Mouse (Mus musculus) left cerebral cortex, postnatal 36 days (tissue): ENCODE results near the gene Cks1brt. TPM values are rescaled to one million over a fixed set of nuclear protein-coding genes. Genes with fewer than 3 reads are reported as not detected.
"Not testable (repeated sequence)": the region's sequence is repeated elsewhere in the genome, so short reads cannot be mapped to it uniquely, and the experiment has no call there.

Experiments
- DNase-seq, 2 experiments: peaks; one replicate each; pipeline ENCODE4 v3.0.0; 2021 to 2022; ENCODE audit warnings: low spot score in 2 of 2, mixed read lengths in 1 of 2
- intact Hi-C: fragments of 180-260 bp; cut with DNase I; formaldehyde crosslinking; loops from one replicate; pipeline ENCODE4 v1.15.1; 2025
- microRNA-seq: library from miRNA; unstranded; fragments of <30 nt; microRNA quantifications from one replicate; pipeline ENCODE4 v1.2.0, GENCODE M21; 2022
- total RNA-seq, 2 experiments: library from RNA; stranded (reverse); gene quantifications; 2 replicates each; pipeline ENCODE4 v1.2.3; 2021

The Cks1brt gene
- not detected for total RNA-seq

DNA sequence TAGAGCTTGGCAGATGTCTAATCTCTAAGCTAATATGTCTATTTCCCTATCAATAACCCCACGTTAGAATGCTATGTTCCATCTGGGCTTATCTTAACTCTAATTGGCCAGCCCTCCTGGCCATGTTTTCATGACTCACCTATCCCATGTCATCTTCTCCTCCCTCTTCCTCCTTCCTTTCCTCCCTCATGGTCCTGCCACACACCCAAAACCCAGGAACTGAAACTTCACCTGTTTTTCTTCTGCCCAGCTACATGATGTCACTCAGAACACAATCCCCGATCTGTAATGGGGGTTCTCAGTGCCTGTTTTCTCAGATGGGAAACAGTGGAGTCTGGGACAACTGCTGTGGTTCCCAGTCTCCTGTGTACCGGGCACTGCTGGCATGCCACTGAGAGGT is at the start of gene Cks1brt:
Gene Cks1brt, plus strand, starts transcription at position 301 of the 400 bp plus-strand sequence.
- DNase-seq, result no peak
- intact Hi-C loops, result no loop called here

DNA sequence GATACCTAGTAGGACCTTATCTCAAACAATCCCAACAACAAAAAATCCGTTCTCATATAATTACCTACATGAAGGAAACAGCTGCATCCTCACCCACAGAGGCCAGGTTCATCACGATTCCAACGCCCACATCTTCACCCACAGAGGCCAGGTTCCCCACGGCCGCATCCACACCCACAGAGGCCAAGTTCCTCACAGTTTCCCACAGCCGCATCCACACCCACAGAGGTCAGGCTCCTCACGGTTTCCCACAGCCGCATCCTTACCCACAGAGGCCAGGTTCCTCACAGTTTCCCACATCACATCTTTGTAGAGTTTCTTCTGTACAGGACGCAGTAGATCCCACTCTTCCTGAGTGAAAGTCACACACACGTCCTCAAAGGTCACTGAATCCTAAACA is 38.5 kb upstream of the Cks1brt start:
- intact Hi-C loops, result no loop called here
- DNase-seq, result no peak

DNA sequence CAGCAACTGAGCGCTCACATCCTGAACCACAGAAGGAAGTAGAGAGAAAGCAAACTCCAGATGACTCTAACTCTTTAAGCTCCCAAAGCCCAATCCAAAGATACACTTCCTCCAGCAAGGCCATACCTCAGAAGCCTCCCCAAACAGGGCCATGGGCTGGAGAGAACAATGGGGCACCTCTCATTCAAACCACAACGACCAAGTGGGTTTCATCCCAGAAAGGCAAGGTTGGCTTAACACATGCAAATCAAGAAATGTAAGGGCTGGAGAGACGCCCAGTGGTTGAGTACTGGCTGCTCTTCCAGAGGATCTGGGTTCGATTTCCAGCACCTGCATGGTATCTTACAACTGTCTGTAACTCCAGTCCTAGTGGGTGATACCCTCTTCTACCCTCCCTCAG is 36.2 kb upstream of the Cks1brt start:
- intact Hi-C loops, result loop anchor here (5.0 kb wide), 1 partner anchor 33 kb away; the partner anchor contains the start of genes Man2b1, Wdr83 and Wdr83os
- DNase-seq, result no peak

DNA sequence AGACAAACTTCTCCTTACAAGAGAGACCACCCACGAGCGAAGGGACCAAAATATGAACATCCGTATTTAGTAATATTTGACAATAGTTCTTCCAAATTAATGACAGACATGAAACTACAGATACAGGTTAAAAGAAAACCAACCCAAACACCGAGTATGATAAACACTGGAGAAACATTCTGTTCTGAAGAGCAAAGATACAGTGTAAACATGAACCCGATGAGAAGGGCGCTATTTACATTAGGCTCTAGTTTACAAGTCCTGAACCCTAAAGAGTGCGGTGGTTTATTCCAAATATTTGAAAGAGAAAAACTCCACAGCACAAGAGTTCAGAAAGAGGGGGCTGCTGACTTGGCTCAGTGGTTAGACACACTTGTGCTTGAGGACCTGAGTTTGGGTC is 34.7 kb upstream of the Cks1brt start:
- DNase-seq, result no peak
- intact Hi-C loops, result loop anchor here (5.0 kb wide), 1 partner anchor 35 kb away; the partner anchor contains the start of genes Man2b1, Wdr83 and Wdr83os

DNA sequence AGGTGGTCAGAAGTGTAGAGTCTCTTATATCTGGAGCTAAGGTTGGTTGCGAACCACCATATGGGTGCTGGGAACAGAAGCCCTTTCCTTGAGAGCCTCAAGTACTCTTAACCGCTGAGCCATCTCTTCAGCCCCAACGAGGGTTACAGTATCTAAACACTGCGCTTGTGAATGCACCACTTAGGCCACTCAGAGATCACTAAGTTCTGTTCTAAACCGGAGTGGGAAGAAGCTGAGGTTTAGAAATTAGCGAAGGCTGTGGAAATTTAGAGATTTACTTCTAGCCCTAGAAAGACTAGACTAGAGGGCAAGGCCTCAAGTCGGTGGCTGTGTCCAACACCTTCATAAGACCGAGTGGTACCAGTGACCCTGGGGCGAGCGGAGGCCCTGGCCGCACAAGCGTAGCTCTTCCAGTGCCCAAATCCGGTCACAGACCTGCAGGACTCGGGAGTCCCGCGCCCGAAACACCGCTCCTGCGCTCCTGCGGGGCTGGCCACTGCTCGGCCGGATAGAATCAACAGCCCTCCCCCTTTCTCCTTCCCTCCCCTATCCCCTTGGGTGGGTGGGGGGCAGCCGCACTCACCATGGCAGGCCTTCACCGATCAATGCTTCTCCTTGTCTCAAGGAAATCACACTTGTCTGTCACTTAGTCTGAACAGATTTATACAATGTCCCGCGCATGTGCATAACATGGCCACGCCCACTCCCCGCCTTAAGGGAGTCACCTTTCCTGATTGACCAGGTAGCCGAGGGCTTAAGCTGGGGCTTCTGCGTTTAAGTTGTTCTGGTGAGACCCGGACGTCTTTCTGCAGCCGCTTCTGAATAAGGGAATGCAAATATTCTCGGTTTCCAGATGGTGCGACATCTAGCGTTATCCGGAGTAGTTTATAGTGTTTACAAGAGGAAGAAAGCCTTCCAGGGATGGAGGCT is 32.4 kb upstream of the Cks1brt start:
- peak; percentile 81 to 83 for DNase-seq
- intact Hi-C loops, result loop anchor here (5.0 kb wide), 1 partner anchor 37 kb away; the partner anchor contains the start of genes Man2b1, Wdr83 and Wdr83os

DNA sequence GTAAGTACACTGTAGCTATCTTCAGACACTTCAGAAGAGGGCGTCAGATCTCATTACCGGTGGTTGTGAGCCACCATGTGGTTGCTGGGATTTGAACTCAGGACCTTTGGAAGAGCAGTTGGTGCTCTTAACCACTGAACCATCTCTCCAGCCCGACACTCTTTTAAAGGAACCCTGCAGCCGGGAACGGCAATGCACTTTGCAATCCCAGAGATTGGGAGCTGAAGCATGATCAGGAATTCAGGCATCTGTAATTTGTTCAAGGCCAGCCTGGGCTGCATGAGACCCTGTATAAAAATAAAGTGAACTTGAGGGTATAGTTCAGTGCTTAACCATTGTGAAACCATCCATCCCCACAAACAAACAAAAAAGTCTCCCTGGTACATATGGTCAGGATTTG is 31.5 kb upstream of the Cks1brt start:
- DNase-seq, intact Hi-C loops: not testable (repeated sequence)

DNA sequence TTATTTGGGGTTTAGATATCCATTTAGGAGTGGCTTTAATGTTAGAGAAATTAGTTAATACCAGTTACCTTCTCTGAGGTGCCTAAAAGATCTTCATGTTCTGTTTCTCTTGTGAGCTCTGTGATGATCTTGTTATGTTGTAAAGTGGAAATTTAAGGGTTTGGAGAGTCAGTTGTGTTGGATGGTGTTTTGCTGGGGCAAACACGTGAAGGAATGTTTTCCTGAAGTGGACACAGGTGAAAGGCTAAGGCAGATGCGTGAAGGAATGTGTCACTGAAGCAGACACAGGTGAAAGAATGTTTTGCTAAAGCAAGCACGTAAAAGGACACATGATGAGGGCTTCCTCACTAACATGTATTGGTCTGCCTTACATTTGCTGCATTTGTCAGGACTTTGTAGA is 28.7 kb upstream of the Cks1brt start, which contains the start of gene Zfp791:
Gene Zfp791, minus strand, starts transcription at position 101 of the 400 bp plus-strand sequence.
- DNase-seq, result no peak
- intact Hi-C loops, result no loop called here

DNA sequence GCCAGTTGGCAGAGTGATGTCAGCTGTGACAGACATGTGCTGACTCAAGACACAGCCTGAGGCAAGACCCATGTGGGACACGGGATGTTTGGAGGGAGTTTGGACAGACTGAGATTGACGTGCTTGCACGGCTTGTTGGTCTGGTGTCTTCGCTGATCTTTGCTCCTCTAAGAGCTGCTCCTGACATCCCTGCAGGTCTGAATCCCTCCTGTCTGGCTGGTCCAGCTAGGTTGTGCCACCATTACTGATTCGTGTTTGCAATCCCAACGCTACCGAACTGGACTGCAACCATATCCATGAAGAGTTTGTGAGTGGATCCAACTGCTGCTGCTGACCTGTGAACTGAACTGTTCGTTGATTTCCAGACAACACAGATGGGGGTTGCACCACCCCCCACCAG is 28.0 kb upstream of the Cks1brt start:
- intact Hi-C loops, result no loop called here
- DNase-seq, result no peak

DNA sequence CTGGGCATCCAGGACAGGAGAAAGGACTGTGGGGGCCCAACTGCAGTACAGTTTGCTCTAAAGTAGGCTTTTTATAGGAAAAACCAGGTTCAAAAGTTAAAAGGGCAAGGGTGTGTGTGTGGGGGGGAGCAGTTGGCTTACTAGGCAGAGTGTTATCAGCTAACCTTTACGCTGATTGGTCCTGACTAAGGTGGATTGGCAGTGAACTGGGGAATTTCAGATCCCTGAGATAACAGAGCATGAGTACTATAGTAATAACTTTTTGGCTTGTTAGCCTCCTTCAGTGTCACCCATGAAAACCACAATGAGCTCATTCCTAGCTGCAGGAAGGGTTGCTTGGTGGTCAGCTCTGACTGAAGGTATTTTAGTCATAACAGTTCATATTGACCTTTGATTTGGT is 19.4 kb upstream of the Cks1brt start:
- intact Hi-C loops, result no loop called here
- no peak for DNase-seq

DNA sequence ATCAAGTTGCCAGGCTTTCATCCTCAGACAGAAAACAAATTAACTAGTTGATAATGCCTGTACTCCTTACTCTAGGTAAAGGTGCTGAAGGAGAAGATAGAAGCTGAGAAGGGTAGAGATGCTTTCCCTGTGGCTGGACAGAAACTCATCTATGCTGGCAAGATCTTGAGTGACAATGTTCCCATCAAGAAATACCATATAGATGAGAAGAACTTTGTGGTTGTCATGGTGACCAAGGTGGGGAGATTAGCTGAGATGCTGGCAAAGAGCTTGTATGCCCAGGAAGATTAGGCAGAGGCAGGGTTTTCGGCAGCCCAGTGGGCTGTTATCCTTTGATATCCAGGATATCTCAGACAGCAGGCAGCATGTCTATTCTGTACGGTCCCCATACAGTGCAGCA is 16.0 kb upstream of the Cks1brt start:
- intact Hi-C loops, DNase-seq: not testable (repeated sequence)

DNA sequence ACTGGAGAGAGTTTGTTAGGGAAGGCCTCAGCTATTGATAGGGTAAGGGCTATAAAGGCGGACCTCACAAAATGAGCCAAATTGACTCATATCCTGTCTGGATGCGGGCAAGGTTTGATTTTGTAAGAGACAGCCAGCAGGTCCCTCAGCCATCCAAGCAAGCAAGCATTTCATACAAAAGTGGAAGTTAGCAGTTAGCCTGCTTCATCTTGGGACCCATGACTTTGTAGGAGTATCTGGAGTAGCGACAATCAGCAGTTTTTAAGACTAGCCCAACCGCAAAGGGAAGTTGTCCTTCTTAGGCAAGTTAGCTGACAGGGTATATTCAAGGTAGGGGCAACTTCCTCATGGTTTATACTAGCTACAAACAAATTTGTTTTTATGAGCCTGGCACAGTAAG is 9.2 kb upstream of the Cks1brt start:
- no peak for DNase-seq
- intact Hi-C loops, result no loop called here

DNA sequence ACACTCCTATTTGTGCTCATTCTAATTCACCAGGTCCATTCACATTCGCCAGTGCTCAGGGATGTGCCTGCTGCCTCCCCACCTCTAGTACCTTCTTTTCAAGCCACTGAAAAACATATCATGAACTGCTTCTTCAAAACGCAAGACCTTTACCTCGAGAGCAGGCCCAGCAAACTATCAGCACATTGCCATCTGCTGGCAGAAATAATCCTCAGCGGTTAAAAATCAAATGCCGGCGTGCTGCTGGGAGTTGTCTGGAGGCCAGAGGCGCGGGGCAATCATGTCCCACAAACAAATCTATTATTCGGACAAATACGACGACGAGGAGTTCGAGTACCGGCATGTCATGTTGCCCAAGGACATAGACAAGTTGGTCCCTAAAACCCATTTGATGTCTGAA is 19.6 kb downstream of the Cks1brt start:
- intact Hi-C loops, result loop anchor here (2.0 kb wide), 1 partner anchor 94 kb away; no protein-coding TSS in a partner anchor
- peak; percentile 18 to 23 for DNase-seq

DNA sequence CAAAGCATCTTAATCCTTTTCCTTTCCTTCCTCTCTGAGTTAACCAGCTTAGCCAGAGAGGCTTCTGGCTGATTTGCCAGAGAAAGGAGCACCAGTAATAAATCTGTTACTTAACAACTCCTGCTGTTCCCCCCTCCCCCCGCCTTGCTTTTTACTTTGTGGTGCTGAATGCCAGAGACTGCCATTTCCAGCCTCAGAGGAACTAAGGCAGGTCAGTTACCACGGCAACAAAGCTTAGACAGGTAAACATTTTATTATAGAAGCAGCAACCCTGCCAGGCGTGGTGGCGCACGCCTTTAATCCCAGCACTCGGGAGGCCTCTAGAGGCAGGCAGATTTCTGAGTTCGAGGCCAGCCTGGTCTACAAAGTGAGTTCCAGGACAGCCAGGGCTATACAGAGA is 24.2 kb downstream of the Cks1brt start:
- DNase-seq, result no peak
- intact Hi-C loops, result no loop called here

DNA sequence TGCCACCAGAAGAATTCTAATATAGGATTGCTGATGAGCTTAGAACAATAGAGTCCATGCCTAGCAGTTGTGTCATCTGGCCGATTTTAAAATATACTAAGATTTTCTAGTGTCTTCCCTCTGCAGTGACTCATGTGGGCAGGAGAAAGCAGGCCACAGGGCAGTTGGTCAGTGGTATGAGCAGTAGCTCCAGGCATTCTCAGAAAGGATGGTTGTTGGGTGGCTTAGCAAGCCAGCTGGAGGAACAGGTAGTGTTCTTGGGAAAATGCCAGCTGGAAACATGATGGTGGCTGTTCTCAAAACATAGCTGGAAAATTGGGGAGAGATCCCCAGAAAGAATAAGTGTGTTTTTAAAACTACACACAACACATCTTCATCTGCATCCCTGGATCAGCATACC is 40.6 kb downstream of the Cks1brt start:
- intact Hi-C loops, result no loop called here
- no peak for DNase-seq

DNA sequence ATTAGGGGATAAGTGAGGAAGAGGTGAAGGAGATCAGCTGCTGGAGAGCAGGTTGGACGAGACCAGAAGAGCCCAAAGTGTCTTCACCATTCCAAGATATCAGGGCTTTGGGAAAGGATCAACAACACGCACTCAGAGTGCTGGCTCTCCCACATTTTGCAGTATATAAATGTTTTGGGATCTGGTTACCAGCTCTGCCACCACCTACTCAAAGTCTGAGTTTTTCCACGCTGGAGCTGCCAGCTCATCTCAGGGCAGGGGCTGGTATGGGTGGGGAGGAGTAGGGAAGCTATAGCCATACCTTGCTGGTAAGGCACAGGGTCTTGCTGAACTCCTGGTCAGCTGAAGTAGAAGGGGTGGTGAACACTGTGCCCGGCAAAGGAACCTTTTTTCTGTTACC is 68.5 kb downstream of the Cks1brt start:
- DNase-seq, result peak; percentile 8 to 11

DNA sequence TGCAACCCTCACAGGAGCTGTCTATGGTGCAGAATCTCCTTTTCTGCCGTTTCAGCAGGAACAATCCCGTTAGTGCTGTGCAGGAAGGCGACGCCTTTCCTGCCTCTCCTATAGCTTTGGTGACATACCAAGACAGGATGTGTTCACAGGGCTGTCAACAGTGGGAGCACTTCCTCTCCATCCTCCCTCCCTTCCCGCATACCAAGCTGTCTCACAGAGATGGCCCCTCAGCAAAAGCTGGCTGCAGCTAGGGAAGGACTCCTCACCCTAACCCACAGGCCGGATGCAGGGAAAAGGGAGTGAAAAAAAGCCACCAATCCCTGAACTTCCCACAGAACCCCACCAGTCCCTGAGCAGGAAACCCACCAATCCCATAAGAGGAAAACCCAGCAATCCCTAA is 69.3 kb downstream of the Cks1brt start:
- DNase-seq, result no peak
- intact Hi-C loops, result no loop called here

More for the DNA sequence above, 68.5 kb downstream of the Cks1brt start:
- intact Hi-C loops, result no loop called here

Small RNAs within 50 kb of the gene (microRNA-seq; reads per million reads assigned to microRNA genes)
- gene Gm23388, result not detected

Other genes with a start within 250 kb of the Cks1brt start
- not detected for gene Klf1, start 250.0 kb upstream of the Cks1brt start, total RNA-seq
- 1 to 10 TPM; 3.1 to 4.1 TPM for gene Dnase2a, start 243.4 kb upstream of the Cks1brt start, total RNA-seq
- 10 to 100 TPM; 85.9 to 94.2 TPM for gene Mast1, start 214.6 kb upstream of the Cks1brt start, total RNA-seq
- 1 to 10 TPM in 1 of 2 experiments, under 1 TPM in 1; 0.84 to 1.7 TPM for gene Rtbdn, start 204.9 kb upstream of the Cks1brt start, total RNA-seq
- gene Gm49661, start 182.5 kb upstream of the Cks1brt start, total RNA-seq, result 1 to 10 TPM in 1 of 2 experiments, not detected in 1; 1.6 TPM
- 100 to 1,000 TPM; 324 to 340 TPM for gene Prdx2, start 182.3 kb upstream of the Cks1brt start, total RNA-seq
- gene Rnaseh2a, start 182.2 kb upstream of the Cks1brt start, total RNA-seq, result 10 to 100 TPM; 41.2 to 55.4 TPM
- gene Junb, start 173.2 kb upstream of the Cks1brt start, total RNA-seq, result 100 to 1,000 TPM in 1 of 2 experiments, 10 to 100 TPM in 1; 43.2 to 133 TPM
- 10 to 100 TPM in 1 of 2 experiments, 1 to 10 TPM in 1; 8.2 to 10.0 TPM for gene Hook2, start 161.3 kb upstream of the Cks1brt start, total RNA-seq
- not detected for gene Best2, start 137.4 kb upstream of the Cks1brt start, total RNA-seq
- gene Asna1, start 126.6 kb upstream of the Cks1brt start, total RNA-seq, result 100 to 1,000 TPM; 119 to 143 TPM
- gene Trir, start 125.1 kb upstream of the Cks1brt start, total RNA-seq, result 100 to 1,000 TPM; 124 to 132 TPM
- gene Tnpo2, start 115.0 kb upstream of the Cks1brt start, total RNA-seq, result 100 to 1,000 TPM; 160 to 169 TPM
- gene Fbxw9, start 91.9 kb upstream of the Cks1brt start, total RNA-seq, result 10 to 100 TPM; 21.7 to 22.8 TPM
- not detected for gene Gm5741, start 83.9 kb upstream of the Cks1brt start, total RNA-seq
- 10 to 100 TPM; 64.4 to 68.5 TPM for gene Dhps, start 80.2 kb upstream of the Cks1brt start, total RNA-seq
- gene Wdr83os, start 71.2 kb upstream of the Cks1brt start, total RNA-seq, result 10 to 100 TPM; 48.2 to 54.8 TPM
- 10 to 100 TPM; 26.0 to 28.9 TPM for gene Wdr83, start 70.6 kb upstream of the Cks1brt start, total RNA-seq
- 10 to 100 TPM; 36.6 to 38.2 TPM for gene Man2b1, start 68.7 kb upstream of the Cks1brt start, total RNA-seq
- gene Zfp791, start 28.8 kb upstream of the Cks1brt start, total RNA-seq, result 1 to 10 TPM; 6.7 to 8.7 TPM
- gene Olfr371, start 74.1 kb downstream of the Cks1brt start, total RNA-seq, result not detected
- 10 to 100 TPM; 27.8 to 30.3 TPM for gene Orc6, start 147.7 kb downstream of the Cks1brt start, total RNA-seq
- 100 to 1,000 TPM; 123 to 125 TPM for gene Vps35, start 147.9 kb downstream of the Cks1brt start, total RNA-seq
- gene Mylk3, start 234.4 kb downstream of the Cks1brt start, total RNA-seq, result 1 to 10 TPM; 2.3 to 3.2 TPM